Comparison of ENCODE assay signal across 23 mouse cellular contexts in the genomic region with DNA sequence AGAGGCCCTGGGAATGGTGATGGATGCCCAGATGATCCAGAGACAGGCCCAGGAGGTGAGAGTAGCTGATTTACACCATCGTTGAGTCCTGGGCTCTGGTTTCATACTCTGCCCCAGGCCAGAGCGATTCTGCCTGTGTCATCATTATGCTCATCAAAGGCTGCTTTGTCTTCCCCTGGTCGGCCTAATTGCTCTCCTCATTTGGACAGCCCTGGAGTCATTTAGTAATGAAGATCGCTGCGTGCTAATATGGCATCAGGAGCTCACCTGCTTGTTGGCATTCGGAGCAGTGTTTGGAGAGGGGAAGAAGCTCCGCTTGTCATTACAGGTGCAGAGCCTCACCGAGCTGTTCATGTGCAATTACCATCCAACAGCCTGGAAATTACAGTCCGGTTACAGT.
DNase-seq lines count a peak whose midpoint lies in the region; ATAC-seq and TF ChIP-seq lines count a peak whose summit lies in the region.
"Had no signal": no experiment of that assay in that cellular context is flagged by ENCODE, and none has a peak within 500 bp of the region (broad histone marks: within the 10 kb centered on the region; RNA-seq: fewer than 3 reads in every experiment).

No protein-coding gene starts in this region.

- no peak for ATAC-seq in forebrain, embryonic 14.5 days
- ATAC-seq in forebrain, embryonic 13.5 days, result no peak
- ATAC-seq in midbrain, embryonic 13.5 days, result 0 out of 2 replicates have a peak, but pooled peaks have one; percentile 11
- ATAC-seq in midbrain, embryonic 16.5 days, result no peak
- ATAC-seq in heart, embryonic 11.5 days (replicated peaks; ENCODE audit: insufficient number of reproducible peaks, low FRiP score, low TSS enrichment), result no peak
- ATAC-seq: forebrain, postnatal 0 days; intestine, embryonic 16.5 days; Patski had no signal

- TF ChIP-seq POLR2A in brain, embryonic 14.5 days (IDR thresholded peaks at IDR 0.05; ENCODE audit: borderline replicate concordance, extremely low read depth, insufficient read depth, insufficient read length, poor library complexity, severe bottlenecking), result no peak

- H3K9me3 ChIP-seq in forebrain, embryonic 14.5 days (replicated peaks; ENCODE audit: control insufficient read depth, low read length), result no peaks in the 10 kb centered on the region
- H3K9me3 ChIP-seq in forebrain, embryonic 13.5 days (replicated peaks), result no peaks in the 10 kb centered on the region
- H3K9me3 ChIP-seq in midbrain, embryonic 13.5 days, result no peaks in the 10 kb centered on the region
- H3K9me3 ChIP-seq in midbrain, embryonic 16.5 days (replicated peaks; ENCODE audit: control insufficient read depth, low read length, poor library complexity, severe bottlenecking), result no peaks in the 10 kb centered on the region
- no peaks in the 10 kb centered on the region for H3K9me3 ChIP-seq in heart, embryonic 11.5 days (replicated peaks; ENCODE audit: control insufficient read depth, low read length)
- H3K9me3 ChIP-seq: heart, embryonic 15.5 days; liver, embryonic 13.5 days had no signal

- peak; percentile 12 for DNase-seq in forebrain, embryonic 14.5 days (ENCODE audit: low spot score)
- peak; percentile 58 for DNase-seq in brain, embryonic 14.5 days (ENCODE audit: low read depth)
- DNase-seq in retina, embryonic 14.5 days (ENCODE audit: low spot score), result peak; percentile 9
- DNase-seq: adrenal gland, postnatal 36 days; cerebellum, adult 11-12 months; cerebellum, postnatal 25 days; forebrain, postnatal 0 days; gastrocnemius, postnatal 14 days; heart, adult 18-20 months; heart, postnatal 36 days; kidney, postnatal 4 days; liver, embryonic 13.5 days; lung, adult 2 months; right cerebral cortex, adult 18-20 months; right cerebral cortex, postnatal 4 days; thymus, postnatal 25 days had no signal

- H3K4me3 ChIP-seq in forebrain, embryonic 14.5 days (ENCODE audit: low read depth, low read length), result no peak overlapping the region
- no peak overlapping the region for H3K4me3 ChIP-seq in forebrain, embryonic 13.5 days
- H3K4me3 ChIP-seq in midbrain, embryonic 13.5 days (replicated peaks), result no peak overlapping the region
- no peak overlapping the region for H3K4me3 ChIP-seq in midbrain, embryonic 16.5 days (ENCODE audit: low read depth, low read length)
- no peak overlapping the region for H3K4me3 ChIP-seq in heart, embryonic 11.5 days (ENCODE audit: low read depth, low read length)
- H3K4me3 ChIP-seq: heart, embryonic 15.5 days; liver, embryonic 13.5 days had no signal

- no peak for TF ChIP-seq CTCF in brain, embryonic 14.5 days (IDR thresholded peaks at IDR 0.05; ENCODE audit: borderline replicate concordance, extremely low read depth, insufficient read depth, insufficient read length)

- H3K4me2 ChIP-seq in forebrain, embryonic 14.5 days (ENCODE audit: low read length), result no peak overlapping the region
- no peak overlapping the region for H3K4me2 ChIP-seq in forebrain, embryonic 13.5 days
- no peak overlapping the region for H3K4me2 ChIP-seq in midbrain, embryonic 13.5 days (replicated peaks)
- H3K4me2 ChIP-seq in midbrain, embryonic 16.5 days (ENCODE audit: low read length), result no peak overlapping the region
- H3K4me2 ChIP-seq in heart, embryonic 11.5 days, result no peak overlapping the region
- H3K4me2 ChIP-seq: heart, embryonic 15.5 days; liver, embryonic 13.5 days had no signal

- no peaks in the 10 kb centered on the region for H3K27me3 ChIP-seq in forebrain, embryonic 14.5 days (replicated peaks; ENCODE audit: control insufficient read depth, insufficient read depth, low read length)
- no peaks in the 10 kb centered on the region for H3K27me3 ChIP-seq in forebrain, embryonic 13.5 days
- no peaks in the 10 kb centered on the region for H3K27me3 ChIP-seq in midbrain, embryonic 13.5 days
- no peaks in the 10 kb centered on the region for H3K27me3 ChIP-seq in midbrain, embryonic 16.5 days (ENCODE audit: control insufficient read depth, insufficient read depth, low read depth, low read length)
- no peaks in the 10 kb centered on the region for H3K27me3 ChIP-seq in heart, embryonic 11.5 days (ENCODE audit: control insufficient read depth, insufficient read depth, low read length)
- H3K27me3 ChIP-seq: heart, embryonic 15.5 days; liver, embryonic 13.5 days; Patski had no signal

- no peak overlapping the region for H3K27ac ChIP-seq in forebrain, embryonic 14.5 days (ENCODE audit: low read depth, low read length)
- no peak overlapping the region for H3K27ac ChIP-seq in forebrain, embryonic 13.5 days
- no peak overlapping the region for H3K27ac ChIP-seq in midbrain, embryonic 13.5 days
- no peak overlapping the region for H3K27ac ChIP-seq in midbrain, embryonic 16.5 days (ENCODE audit: low read length)
- no peak overlapping the region for H3K27ac ChIP-seq in heart, embryonic 11.5 days (ENCODE audit: low read depth, low read length)
- H3K27ac ChIP-seq: heart, embryonic 15.5 days; liver, embryonic 13.5 days had no signal

- no peaks in the 10 kb centered on the region for H3K4me1 ChIP-seq in forebrain, embryonic 14.5 days (ENCODE audit: control insufficient read depth, insufficient read depth, low read length)
- peaks cover 7% of the 10 kb centered on the region for H3K4me1 ChIP-seq in forebrain, embryonic 13.5 days
- H3K4me1 ChIP-seq in midbrain, embryonic 13.5 days (replicated peaks), result peaks cover 10% of the 10 kb centered on the region; the same call in 1 of the 2 replicates
- no peaks in the 10 kb centered on the region for H3K4me1 ChIP-seq in midbrain, embryonic 16.5 days (ENCODE audit: control insufficient read depth, insufficient read depth, low read length)
- no peaks in the 10 kb centered on the region for H3K4me1 ChIP-seq in heart, embryonic 11.5 days (ENCODE audit: control insufficient read depth, insufficient read depth, low read length)
- H3K4me1 ChIP-seq: heart, embryonic 15.5 days; liver, embryonic 13.5 days had no signal

- 29% methylated on average over 9 of the region's 9 CpGs for WGBS in forebrain, embryonic 14.5 days
- 37% methylated on average over 9 of the region's 9 CpGs for WGBS in forebrain, embryonic 13.5 days
- WGBS in midbrain, embryonic 13.5 days, result 69% methylated on average over 9 of the region's 9 CpGs
- WGBS in midbrain, embryonic 16.5 days, result 69% methylated on average over 9 of the region's 9 CpGs
- 81% methylated on average over 9 of the region's 9 CpGs for WGBS in heart, embryonic 11.5 days (ENCODE audit: insufficient replicate concordance)

- H3K36me3 ChIP-seq in forebrain, embryonic 14.5 days (ENCODE audit: control insufficient read depth, insufficient read depth, low read length), result no peaks in the 10 kb centered on the region
- H3K36me3 ChIP-seq in forebrain, embryonic 13.5 days (ENCODE audit: poor library complexity, severe bottlenecking), result no peaks in the 10 kb centered on the region
- H3K36me3 ChIP-seq in midbrain, embryonic 13.5 days, result no peaks in the 10 kb centered on the region
- no peaks in the 10 kb centered on the region for H3K36me3 ChIP-seq in midbrain, embryonic 16.5 days (ENCODE audit: control insufficient read depth, insufficient read depth, low read length)
- no peaks in the 10 kb centered on the region for H3K36me3 ChIP-seq in heart, embryonic 11.5 days (ENCODE audit: control insufficient read depth, insufficient read depth, low read length)
- H3K36me3 ChIP-seq: heart, embryonic 15.5 days; liver, embryonic 13.5 days had no signal

- H3K9ac ChIP-seq in forebrain, embryonic 14.5 days (ENCODE audit: low read length), result no peak overlapping the region
- no peak overlapping the region; the same call in 1 of the 2 replicates for H3K9ac ChIP-seq in forebrain, embryonic 13.5 days
- no peak overlapping the region for H3K9ac ChIP-seq in midbrain, embryonic 13.5 days (replicated peaks)
- H3K9ac ChIP-seq in midbrain, embryonic 16.5 days (ENCODE audit: low read depth, low read length), result no peak overlapping the region
- H3K9ac ChIP-seq in heart, embryonic 11.5 days (ENCODE audit: low read depth, low read length), result no peak overlapping the region
- H3K9ac ChIP-seq: forebrain, postnatal 0 days; heart, embryonic 15.5 days; liver, embryonic 13.5 days had no signal
